In genomic region chr1:118980636-118981035, GRCm38 (mm10) we compare ENCODE assay signal across 10 mouse cellular contexts.
A peak's percentile ranks its signal among the peaks of the same experiment; 100 is the strongest.
DNase-seq lines count a peak whose midpoint lies in the region; ATAC-seq lines count a peak whose summit lies in the region.
"Had no signal": no experiment of that assay in that cellular context is flagged by ENCODE, and none has a peak within 500 bp of the region (broad histone marks: within the 10 kb centered on the region; RNA-seq: fewer than 3 reads in every experiment).

No protein-coding gene starts in this region.

- no peak for DNase-seq in heart, adult 8-10 months (ENCODE audit: low spot score)
- no peak for DNase-seq in thymus, postnatal 14 days

- H3K36me3 ChIP-seq in heart, embryonic 13.5 days, result no peaks in the 10 kb centered on the region
- no peaks in the 10 kb centered on the region for H3K36me3 ChIP-seq in neural tube, embryonic 12.5 days
- no peaks in the 10 kb centered on the region for H3K36me3 ChIP-seq in neural tube, embryonic 15.5 days
- no peaks in the 10 kb centered on the region for H3K36me3 ChIP-seq in kidney, embryonic 16.5 days (ENCODE audit: insufficient read depth, low read length)
- no peaks in the 10 kb centered on the region for H3K36me3 ChIP-seq in stomach, embryonic 16.5 days (ENCODE audit: control insufficient read depth, insufficient read depth, low read length)
- no peaks in the 10 kb centered on the region for H3K36me3 ChIP-seq in hindbrain, embryonic 12.5 days
- H3K36me3 ChIP-seq: G1E; midbrain, embryonic 13.5 days had no signal

- peak overlapping the region; percentile 66; the same call in 1 of the 2 replicates for H3K9ac ChIP-seq in heart, embryonic 13.5 days
- H3K9ac ChIP-seq in neural tube, embryonic 12.5 days, result no peak overlapping the region
- H3K9ac ChIP-seq in neural tube, embryonic 15.5 days (replicated peaks), result no peak overlapping the region
- no peak overlapping the region for H3K9ac ChIP-seq in kidney, embryonic 16.5 days (replicated peaks; ENCODE audit: low read length)
- peak overlapping the region; percentile 61 for H3K9ac ChIP-seq in stomach, embryonic 16.5 days (ENCODE audit: low read length)
- H3K9ac ChIP-seq in hindbrain, embryonic 12.5 days, result no peak overlapping the region
- H3K9ac ChIP-seq: midbrain, embryonic 13.5 days had no signal

- no peak overlapping the region for H3K4me3 ChIP-seq in heart, embryonic 13.5 days
- H3K4me3 ChIP-seq in neural tube, embryonic 12.5 days, result no peak overlapping the region
- no peak overlapping the region for H3K4me3 ChIP-seq in neural tube, embryonic 15.5 days (replicated peaks)
- no peak overlapping the region for H3K4me3 ChIP-seq in kidney, embryonic 16.5 days (ENCODE audit: low read length)
- H3K4me3 ChIP-seq in stomach, embryonic 16.5 days (replicated peaks; ENCODE audit: low read length), result no peak overlapping the region
- no peak overlapping the region for H3K4me3 ChIP-seq in hindbrain, embryonic 12.5 days
- H3K4me3 ChIP-seq: midbrain, embryonic 13.5 days had no signal

- no peaks in the 10 kb centered on the region for H3K27me3 ChIP-seq in heart, embryonic 13.5 days (replicated peaks)
- peaks cover 4% of the 10 kb centered on the region; the same call in 1 of the 2 replicates for H3K27me3 ChIP-seq in neural tube, embryonic 12.5 days (replicated peaks)
- H3K27me3 ChIP-seq in neural tube, embryonic 15.5 days (replicated peaks), result no peaks in the 10 kb centered on the region
- H3K27me3 ChIP-seq in kidney, embryonic 16.5 days (ENCODE audit: insufficient read depth, low read length), result 0 out of 2 replicates have a peak, but pooled peaks cover 2% of the 10 kb centered on the region
- no peaks in the 10 kb centered on the region for H3K27me3 ChIP-seq in stomach, embryonic 16.5 days (ENCODE audit: control insufficient read depth, insufficient read depth, low read length)
- no peaks in the 10 kb centered on the region for H3K27me3 ChIP-seq in hindbrain, embryonic 12.5 days
- H3K27me3 ChIP-seq: midbrain, embryonic 13.5 days had no signal

- ATAC-seq in heart, embryonic 13.5 days (ENCODE audit: extremely low read depth, insufficient number of reproducible peaks, low FRiP score, low TSS enrichment), result no peak
- ATAC-seq in neural tube, embryonic 12.5 days (ENCODE audit: low FRiP score, low read depth), result no peak
- ATAC-seq in neural tube, embryonic 15.5 days (ENCODE audit: low FRiP score), result no peak
- ATAC-seq in kidney, embryonic 16.5 days (ENCODE audit: low FRiP score, low TSS enrichment), result no peak
- no peak for ATAC-seq in stomach, embryonic 16.5 days (ENCODE audit: insufficient read depth, low FRiP score)
- no peak for ATAC-seq in hindbrain, embryonic 12.5 days (ENCODE audit: low FRiP score)
- ATAC-seq: midbrain, embryonic 13.5 days had no signal

- H3K9me3 ChIP-seq in heart, embryonic 13.5 days, result no peaks in the 10 kb centered on the region
- no peaks in the 10 kb centered on the region for H3K9me3 ChIP-seq in neural tube, embryonic 12.5 days
- H3K9me3 ChIP-seq in neural tube, embryonic 15.5 days (replicated peaks), result no peaks in the 10 kb centered on the region
- no peaks in the 10 kb centered on the region for H3K9me3 ChIP-seq in kidney, embryonic 16.5 days (ENCODE audit: low read length)
- H3K9me3 ChIP-seq in stomach, embryonic 16.5 days (replicated peaks; ENCODE audit: control insufficient read depth, low read length), result no peaks in the 10 kb centered on the region
- H3K9me3 ChIP-seq in hindbrain, embryonic 12.5 days (replicated peaks), result no peaks in the 10 kb centered on the region
- H3K9me3 ChIP-seq: midbrain, embryonic 13.5 days had no signal

- peak overlapping the region; percentile 60 for H3K4me2 ChIP-seq in heart, embryonic 13.5 days
- 0 out of 2 replicates have a peak overlapping the region, but pooled peaks have one; percentile 12 for H3K4me2 ChIP-seq in neural tube, embryonic 12.5 days (replicated peaks)
- H3K4me2 ChIP-seq in neural tube, embryonic 15.5 days, result no peak overlapping the region
- peak overlapping the region; percentile 49; the same call in 1 of the 2 replicates for H3K4me2 ChIP-seq in kidney, embryonic 16.5 days (replicated peaks; ENCODE audit: low read depth, low read length)
- H3K4me2 ChIP-seq in stomach, embryonic 16.5 days (ENCODE audit: low read depth, low read length), result peak overlapping the region; percentile 54
- no peak overlapping the region for H3K4me2 ChIP-seq in hindbrain, embryonic 12.5 days (replicated peaks)
- H3K4me2 ChIP-seq: midbrain, embryonic 13.5 days had no signal

- 10% methylated on average over 7 of the region's 7 CpGs for WGBS in heart, embryonic 13.5 days
- WGBS in neural tube, embryonic 12.5 days, result 58% methylated on average over 7 of the region's 7 CpGs
- 36% methylated on average over 7 of the region's 7 CpGs for WGBS in neural tube, embryonic 15.5 days
- WGBS in kidney, embryonic 16.5 days, result 52% methylated on average over 7 of the region's 7 CpGs
- 52% methylated on average over 7 of the region's 7 CpGs for WGBS in stomach, embryonic 16.5 days
- WGBS in hindbrain, embryonic 12.5 days, result 53% methylated on average over 7 of the region's 7 CpGs

- H3K27ac ChIP-seq in heart, embryonic 13.5 days (replicated peaks), result peak overlapping the region; percentile 44
- H3K27ac ChIP-seq in neural tube, embryonic 12.5 days, result no peak overlapping the region
- H3K27ac ChIP-seq in neural tube, embryonic 15.5 days (replicated peaks), result no peak overlapping the region
- H3K27ac ChIP-seq in kidney, embryonic 16.5 days (ENCODE audit: low read length), result 0 out of 2 replicates have a peak overlapping the region, but pooled peaks have one; percentile 20
- H3K27ac ChIP-seq in stomach, embryonic 16.5 days (ENCODE audit: low read length), result 0 out of 2 replicates have a peak overlapping the region, but pooled peaks have one; percentile 98
- H3K27ac ChIP-seq in hindbrain, embryonic 12.5 days, result no peak overlapping the region
- H3K27ac ChIP-seq: midbrain, embryonic 13.5 days had no signal

- peaks cover 69% of the 10 kb centered on the region for H3K4me1 ChIP-seq in heart, embryonic 13.5 days
- H3K4me1 ChIP-seq in neural tube, embryonic 12.5 days, result peaks cover 52% of the 10 kb centered on the region
- H3K4me1 ChIP-seq in neural tube, embryonic 15.5 days, result peaks cover 40% of the 10 kb centered on the region
- H3K4me1 ChIP-seq in kidney, embryonic 16.5 days (ENCODE audit: insufficient read depth, low read length), result peaks cover 41% of the 10 kb centered on the region
- peaks cover 58% of the 10 kb centered on the region for H3K4me1 ChIP-seq in stomach, embryonic 16.5 days (ENCODE audit: control insufficient read depth, insufficient read depth, low read length)
- peaks cover 51% of the 10 kb centered on the region for H3K4me1 ChIP-seq in hindbrain, embryonic 12.5 days

Comparison
In these comparisons a context has a peak if more than half of its experiments do, and no peak if none do; other contexts are left out.
1. H3K4me2 ChIP-seq: peak in heart, embryonic 13.5 days (single experiment), neural tube, embryonic 12.5 days (single experiment), kidney, embryonic 16.5 days (single experiment) and stomach, embryonic 16.5 days (single experiment); none in neural tube, embryonic 15.5 days (single experiment) and hindbrain, embryonic 12.5 days (single experiment).
2. H3K27ac ChIP-seq: peak in heart, embryonic 13.5 days (single experiment), kidney, embryonic 16.5 days (single experiment) and stomach, embryonic 16.5 days (single experiment); none in neural tube, embryonic 12.5 days (single experiment), neural tube, embryonic 15.5 days (single experiment) and hindbrain, embryonic 12.5 days (single experiment).
3. H3K9ac ChIP-seq: peak in heart, embryonic 13.5 days (single experiment) and stomach, embryonic 16.5 days (single experiment); none in neural tube, embryonic 12.5 days (single experiment), neural tube, embryonic 15.5 days (single experiment), kidney, embryonic 16.5 days (single experiment) and hindbrain, embryonic 12.5 days (single experiment).